Mouse (Mus musculus) heart, postnatal 0 days (tissue): Measurements from ENCODE around the gene Msh3. TPM values are rescaled to one million over a fixed set of nuclear protein-coding genes. Genes with fewer than 3 reads are reported as not detected.
"Not testable (repeated sequence)": the region's sequence is repeated elsewhere in the genome, so short reads cannot be mapped to it uniquely, and the experiment has no call there.

Source experiments
- ATAC-seq: fragments of 200-750 bp; cut with Nextera tagmentation; 2 replicates; pipeline ENCODE4 v1.8.0; 2017; ENCODE audit warnings: low read depth, moderate number of reproducible peaks, moderate library complexity; ENCODE audit not compliant: insufficient read depth
- DNase-seq: peaks from one replicate; pipeline ENCODE4 v3.0.0-alpha.2; 2016; ENCODE audit warnings: low spot score
- H3K27ac ChIP-seq: fragments of 300-500 bp; sonication (generic); 2 replicates; pipeline ENCODE4 v1.5.1; 2014; ENCODE audit warnings: low read depth, mild to moderate bottlenecking
- H3K27me3 ChIP-seq: fragments of 300-500 bp; sonication (generic); 2 replicates; pipeline ENCODE4 v1.6.1; 2014; ENCODE audit warnings: low read length, mixed read lengths; ENCODE audit not compliant: control insufficient read depth, insufficient read depth
- H3K36me3 ChIP-seq: fragments of 300-500 bp; sonication (generic); replicated peaks from 2 replicates; pipeline ENCODE4 v1.6.1; 2014; ENCODE audit warnings: low read length, mixed read lengths; ENCODE audit not compliant: control insufficient read depth, insufficient read depth
- H3K4me1 ChIP-seq: fragments of 300-500 bp; sonication (generic); 2 replicates; pipeline ENCODE4 v1.6.1; 2014; ENCODE audit warnings: antibody characterized with exemption; ENCODE audit not compliant: control insufficient read depth, insufficient read depth
- H3K4me2 ChIP-seq: fragments of 300-500 bp; sonication (generic); 2 replicates; pipeline ENCODE4 v1.6.1; 2014; ENCODE audit warnings: low read depth, mild to moderate bottlenecking, low read length, moderate library complexity
- H3K4me3 ChIP-seq: fragments of 300-500 bp; sonication (generic); 2 replicates; pipeline ENCODE4 v1.5.1; 2014; ENCODE audit warnings: low read depth, low read length
- H3K9ac ChIP-seq: fragments of 300-500 bp; sonication (generic); replicated peaks from 2 replicates; pipeline ENCODE4 v1.6.1; 2014; ENCODE audit warnings: low read depth, low read length, mixed read lengths
- H3K9me3 ChIP-seq: fragments of 300-500 bp; sonication (generic); replicated peaks from 2 replicates; pipeline ENCODE4 v1.6.1; 2016; ENCODE audit warnings: low read length; ENCODE audit not compliant: control insufficient read depth
- CTCF ChIP-seq: IDR thresholded peaks from 2 replicates; pipeline ENCODE4 v1.5.1; 2016; ENCODE audit warnings: antibody characterized with exemption, control low read depth, low read depth
- EP300 ChIP-seq: IDR thresholded peaks from 2 replicates; pipeline ENCODE4 v1.6.1; 2016; ENCODE audit warnings: antibody characterized with exemption, low read depth
- WGBS: fragments of 180-500 bp; shearing (Covaris S2); extraction: QIAGEN DNeasy Blood & Tissue Kit; methylation state at CpG from one replicate; pipeline ENCODE4 v1.1.7; 2014; 5-methylcytosine and 5-hydroxymethylcytosine counted together
- polyA plus RNA-seq: library from polyadenylated mRNA; unstranded; fragments of >200 nt; fragmentation: Nextera tagmentation; extraction: Ambion mirVana; gene quantifications from 2 replicates; pipeline ENCODE4 v1.2.1, GENCODE M21; 2015
- total RNA-seq: library from RNA; depleted of rRNA; stranded (reverse); fragments of >200 nt; gene quantifications from 2 replicates; pipeline ENCODE4 v1.2.3, GENCODE M21; 2014; ENCODE audit warnings: low replicate concordance

The Msh3 gene
- total and polyA plus RNA-seq, 2 experiments from 2014 or later = 8.5 to 37.1 TPM

- H3K27ac ChIP-seq = no peak overlapping the region
- TF ChIP-seq EP300 (no peak), CTCF (no peak)
- H3K9ac ChIP-seq = no peak overlapping the region
- no peaks in the 10 kb centered on the region for H3K4me1 ChIP-seq
- H3K9me3 ChIP-seq = no peaks in the 10 kb centered on the region
- ATAC-seq = no peak
- no peaks in the 10 kb centered on the region for H3K27me3 ChIP-seq
- H3K4me2 ChIP-seq = no peak overlapping the region
- H3K4me3 ChIP-seq = no peak overlapping the region
- DNase-seq = no peak
- 82% methylated on average over 3 of the region's 3 CpGs for WGBS
- H3K36me3 ChIP-seq = no peaks in the 10 kb centered on the region
These were observed 32.6 kb upstream of the Msh3 start for GRCm38 (mm10) chr13:92387367-92387766.

DNA sequence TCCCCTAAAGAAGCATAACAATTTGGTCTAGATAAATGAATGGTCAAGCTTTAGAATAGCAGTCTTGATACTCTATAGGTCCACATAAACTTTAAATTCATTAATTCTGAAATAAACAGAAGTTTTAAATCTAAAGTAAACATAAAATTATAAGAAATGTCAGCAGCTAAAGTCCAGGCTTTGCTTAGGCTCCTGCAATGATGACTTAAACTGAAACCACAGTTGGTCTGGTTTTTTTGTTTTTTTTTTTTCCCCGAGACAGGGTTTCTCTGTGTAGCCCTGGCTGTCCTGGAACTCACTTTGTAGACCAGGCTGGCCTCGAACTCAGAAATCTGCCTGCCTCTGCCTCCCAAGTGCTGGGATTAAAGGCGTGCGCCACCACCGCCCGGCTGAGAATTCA is 16.7 kb upstream of the Msh3 start:
- peaks cover 24% of the 10 kb centered on the region for H3K36me3 ChIP-seq
- H3K27me3 ChIP-seq, H3K4me1 ChIP-seq, H3K9ac ChIP-seq, H3K9me3 ChIP-seq, H3K4me3 ChIP-seq, ATAC-seq, DNase-seq, H3K27ac ChIP-seq, H3K4me2 ChIP-seq: not testable (repeated sequence)
- 95% methylated on average over 5 of the region's 6 CpGs for WGBS

DNA sequence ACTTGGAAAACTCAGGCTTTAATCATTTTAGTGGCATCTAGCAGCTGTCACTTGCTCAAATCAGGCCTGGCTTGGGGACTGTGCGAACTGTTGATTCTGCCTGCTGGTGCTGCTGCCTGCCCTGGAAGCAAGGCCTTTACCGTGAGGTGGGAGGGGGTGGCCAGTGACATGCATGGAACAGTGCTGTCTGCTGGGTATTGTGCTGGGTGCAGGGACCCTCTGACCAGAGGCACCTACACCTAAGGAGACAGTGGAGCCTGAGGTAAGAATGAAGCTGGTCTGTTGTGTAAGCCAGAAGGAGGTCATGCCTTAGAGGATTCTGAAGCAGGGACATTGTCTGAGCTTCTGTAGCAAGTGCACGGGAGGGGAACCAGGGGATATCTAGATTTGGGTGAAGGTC is 16.0 kb upstream of the Msh3 start:
- TF ChIP-seq CTCF (no peak), EP300 (no peak)
- no peak for ATAC-seq

GRCm38 (mm10) chr13:92365312-92365711 is 10.5 kb upstream of the Msh3 start:
- Histone ChIP-seq H3K4me3 (no peak overlapping the region), H3K27me3 (no peaks in the 10 kb centered on the region), H3K36me3 (peaks cover 35% of the 10 kb centered on the region), H3K27ac (no peak overlapping the region), H3K4me1 (no peaks in the 10 kb centered on the region), H3K9me3 (no peaks in the 10 kb centered on the region), H3K4me2 (no peak overlapping the region), H3K9ac (no peak overlapping the region)
- DNase-seq (no peak), ATAC-seq (no peak)
- TF ChIP-seq CTCF = no peak
- no peak for TF ChIP-seq EP300
- 71% methylated on average over 4 of the region's 4 CpGs for WGBS

More for the DNA sequence above, 16.0 kb upstream of the Msh3 start:
- Histone ChIP-seq H3K4me1 (no peaks in the 10 kb centered on the region), H3K9ac (no peak overlapping the region), H3K27me3 (no peaks in the 10 kb centered on the region), H3K4me2 (no peak overlapping the region), H3K4me3 (no peak overlapping the region), H3K27ac (no peak overlapping the region), H3K36me3 (peaks cover 27% of the 10 kb centered on the region), H3K9me3 (no peaks in the 10 kb centered on the region)
- no peak for DNase-seq
- WGBS = 74% methylated on average over 3 of the region's 3 CpGs

- Histone ChIP-seq H3K9me3 (no peaks in the 10 kb centered on the region), H3K36me3 (peaks cover 29% of the 10 kb centered on the region), H3K4me3 (no peak overlapping the region), H3K4me1 (no peaks in the 10 kb centered on the region), H3K9ac (no peak overlapping the region), H3K27ac (no peak overlapping the region), H3K27me3 (no peaks in the 10 kb centered on the region), H3K4me2 (no peak overlapping the region)
- ATAC-seq (no peak), DNase-seq (no peak)
- no peak for TF ChIP-seq EP300
- no peak for TF ChIP-seq CTCF
- 26% methylated on average over 2 of the region's 2 CpGs for WGBS
These were observed 6.8 kb upstream of the Msh3 start for GRCm38 (mm10) chr13:92361609-92362008.

DNA sequence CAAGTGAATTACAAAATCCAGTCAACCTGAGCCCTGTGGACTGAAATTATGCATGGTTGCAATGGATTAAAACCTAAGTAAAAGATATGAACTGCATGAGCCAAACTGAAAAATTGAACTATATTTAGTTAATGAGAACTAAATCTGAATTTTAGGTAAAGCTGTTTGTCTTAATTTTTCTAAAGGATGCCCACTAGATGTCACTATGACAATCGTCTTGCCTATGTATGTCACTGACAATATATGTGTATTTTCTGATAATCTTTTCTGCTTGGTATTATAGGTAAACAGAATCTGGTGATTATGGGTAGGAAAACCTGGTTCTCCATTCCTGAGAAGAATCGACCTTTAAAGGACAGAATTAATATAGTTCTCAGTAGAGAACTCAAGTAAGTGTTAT is 2.8 kb upstream of the Msh3 start:
- ATAC-seq = no peak
- no peak overlapping the region for H3K27ac ChIP-seq

More for the DNA sequence above, 2.8 kb upstream of the Msh3 start:
- no peak overlapping the region for H3K4me3 ChIP-seq
- 32% methylated on average over 2 of the region's 2 CpGs for WGBS
- H3K4me2 ChIP-seq = no peak overlapping the region
- TF ChIP-seq EP300 (no peak), CTCF (no peak; the same call in 1 of the 2 replicates)
- DNase-seq = no peak
- H3K4me1 ChIP-seq = peaks cover 13% of the 10 kb centered on the region; the same call in 1 of the 2 replicates
- H3K36me3 ChIP-seq = peaks cover 21% of the 10 kb centered on the region
- H3K9ac ChIP-seq = no peak overlapping the region
- H3K9me3 ChIP-seq = no peaks in the 10 kb centered on the region
- no peaks in the 10 kb centered on the region for H3K27me3 ChIP-seq
